10 mouse cellular contexts compared by ENCODE assay signal in the genomic region with DNA sequence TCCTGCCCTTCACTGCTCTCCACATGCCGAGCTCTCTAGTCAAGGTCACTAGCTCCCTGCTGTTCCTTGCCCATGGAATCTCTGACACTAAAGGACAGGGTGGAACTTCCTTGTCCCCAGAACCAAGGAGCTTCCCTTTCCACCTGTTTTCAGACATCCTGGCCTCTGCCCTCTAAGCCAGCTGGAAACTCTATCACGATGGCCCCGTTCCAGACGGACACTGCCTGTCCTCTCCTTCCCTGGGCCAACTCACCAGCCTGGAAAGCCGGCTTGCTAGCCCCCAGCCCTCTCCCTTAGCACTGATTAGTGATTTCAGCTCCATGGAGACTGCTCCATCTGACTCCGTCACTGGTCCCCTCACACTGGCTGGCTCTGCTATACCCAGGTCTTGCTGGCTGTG. TPM values are rescaled to one million over a fixed set of nuclear protein-coding genes. Genes with fewer than 3 reads are reported as not detected.
DNase-seq lines count a peak whose midpoint lies in the region; TF ChIP-seq lines count a peak whose summit lies in the region.
"Had no signal": no experiment of that assay in that cellular context is flagged by ENCODE, and none has a peak within 500 bp of the region (broad histone marks: within the 10 kb centered on the region; RNA-seq: fewer than 3 reads in every experiment).

No protein-coding gene starts in this region.

- peak; percentile 21 for DNase-seq in kidney, adult 18-20 months
- no peak for DNase-seq in kidney, postnatal 10 days
- DNase-seq in brain, embryonic 14.5 days (ENCODE audit: low read depth) = peak; percentile 18
- peak; percentile 75 for DNase-seq in gastrocnemius, postnatal 14 days
- DNase-seq in heart, postnatal 4 days = peak; percentile 68
- no peak for DNase-seq in frontal cortex, postnatal 10 days (ENCODE audit: low spot score in 2 of 2)
- no peak for DNase-seq in thymus, postnatal 10 days (ENCODE audit: low spot score in 2 of 2)
- DNase-seq: thymus, postnatal 14 days had no signal

- TF ChIP-seq CTCF in brain, embryonic 14.5 days (IDR thresholded peaks at IDR 0.05; ENCODE audit: borderline replicate concordance, extremely low read depth, insufficient read depth, insufficient read length) = no peak

- intact Hi-C loops in gastrocnemius, postnatal 14 days (cut with DNase I; ENCODE audit: low total_unique reads) = no loop called here

- TF ChIP-seq POLR2A in brain, embryonic 14.5 days (IDR thresholded peaks at IDR 0.05; ENCODE audit: borderline replicate concordance, extremely low read depth, insufficient read depth, insufficient read length, poor library complexity, severe bottlenecking) = no peak

RNA-seq across cellular contexts. Expression of gene P2ry2, which starts 10.4 kb away (rescaled TPM):
- polyA plus RNA-seq in brain, embryonic 14.5 days (2012; rRNA removed) = 0.09 and 0.34 TPM in 2 replicates
- 10 to 100 TPM; 38.0 to 47.7 TPM for total RNA-seq in gastrocnemius, postnatal 14 days (2021)
- 10 to 100 TPM; 10.6 to 12.2 TPM for total RNA-seq in heart, postnatal 4 days (2021)
- polyA plus RNA-seq: CD4-positive, CD25-positive, alpha-beta regulatory T cell, adult 4 months had no signal

RNA-seq across cellular contexts. Expression of gene P2ry6, which starts 27.8 kb away (rescaled TPM):
- 3.2 and 3.6 TPM in 2 replicates for polyA plus RNA-seq in brain, embryonic 14.5 days (2012; rRNA removed)
- total RNA-seq in gastrocnemius, postnatal 14 days (2021) = 1 to 10 TPM; 1.6 to 2.1 TPM
- 1 to 10 TPM; 2.5 to 2.6 TPM for total RNA-seq in heart, postnatal 4 days (2021)
- total RNA-seq: megakaryocyte-erythroid progenitor cell, adult 5-6 weeks had no signal
- polyA plus RNA-seq: CD4-positive, CD25-positive, alpha-beta regulatory T cell, adult 4 months had no signal

Comparison
In these comparisons a context has a peak if more than half of its experiments do, and no peak if none do; other contexts are left out.
1. DNase-seq: peak in kidney, adult 18-20 months (single experiment), brain, embryonic 14.5 days (single experiment), gastrocnemius, postnatal 14 days (single experiment) and heart, postnatal 4 days (single experiment); none in kidney, postnatal 10 days (single experiment), frontal cortex, postnatal 10 days (0 of 2) and thymus, postnatal 10 days (0 of 2).